In the genomic region with DNA sequence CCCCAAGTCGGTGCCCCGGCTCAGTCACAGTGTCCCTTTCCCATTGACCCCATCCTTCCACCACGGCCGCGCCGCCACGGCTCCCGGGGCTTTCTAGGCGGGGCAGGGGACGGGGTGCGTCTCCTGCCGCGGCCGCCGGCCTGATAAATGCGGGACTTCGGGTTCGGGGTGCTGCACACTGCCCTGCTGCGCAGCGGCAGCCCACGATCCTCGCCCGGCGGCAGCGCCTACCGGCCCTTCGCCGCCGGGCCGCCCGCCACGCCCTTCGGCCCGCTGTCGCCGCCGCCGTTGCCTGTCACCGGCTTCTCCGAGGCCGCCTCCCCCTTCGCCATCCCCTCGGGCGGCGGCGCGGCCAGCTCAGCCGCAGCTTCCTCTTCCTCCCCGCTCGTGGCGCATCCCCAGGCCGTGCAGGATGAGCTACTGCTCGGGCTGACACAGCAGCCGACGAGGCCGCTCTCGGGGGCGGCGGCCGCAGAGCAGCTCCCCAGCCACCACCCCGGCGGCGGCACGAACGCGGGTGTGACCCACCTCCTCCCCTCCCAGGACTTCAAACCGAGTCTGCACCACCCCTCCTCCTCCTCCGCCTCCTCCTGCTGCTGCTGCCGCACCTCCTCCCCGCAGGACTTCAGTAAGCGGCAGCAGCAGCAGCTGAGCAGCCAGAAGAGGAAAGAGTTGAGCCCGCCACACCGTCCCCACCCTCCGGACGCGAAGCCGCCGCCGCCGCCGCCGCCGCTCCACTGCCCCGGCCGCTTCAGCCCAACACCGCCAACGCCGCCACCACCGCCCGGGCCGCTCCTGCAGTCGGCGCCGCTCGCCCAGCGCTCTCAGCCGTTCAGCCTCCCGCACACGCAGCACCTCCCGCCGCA, we compare ENCODE assay signal across 8 mouse cellular contexts. TPM values are rescaled to one million over a fixed set of nuclear protein-coding genes. Genes with fewer than 3 reads are reported as not detected.
DNase-seq lines count a peak whose midpoint lies in the region; ATAC-seq and TF ChIP-seq lines count a peak whose summit lies in the region.

No protein-coding gene starts in this region.

- peak overlapping the region; percentile 87 for H3K4me2 ChIP-seq in heart, embryonic 11.5 days
- peak overlapping the region; percentile 98 for H3K4me2 ChIP-seq in kidney, embryonic 16.5 days (replicated peaks; ENCODE audit: low read depth, low read length)
- H3K4me2 ChIP-seq in liver, embryonic 11.5 days = peak overlapping the region; percentile 99

- peak overlapping the region; percentile 88 for H3ac ChIP-seq in C2C12 (ENCODE audit: control insufficient read depth, insufficient read length, low read depth)

- WGBS in heart, embryonic 11.5 days (ENCODE audit: insufficient replicate concordance) = under 1% methylated on average over 67 of the region's 101 CpGs
- WGBS in kidney, embryonic 16.5 days = under 1% methylated on average over 60 of the region's 101 CpGs
- WGBS in liver, embryonic 11.5 days = under 1% methylated on average over 85 of the region's 101 CpGs

- TF ChIP-seq CTCF in C2C12 (IDR thresholded peaks at IDR 0.05; ENCODE audit: control insufficient read depth, insufficient read depth, insufficient read length) = no peak
- TF ChIP-seq CTCF in bone marrow macrophage, adult 2 months (IDR thresholded peaks at IDR 0.05; ENCODE audit: low read depth, low read length) = no peak

- peak overlapping the region; percentile 99 for H3K27ac ChIP-seq in bone marrow macrophage, adult 2 months (ENCODE audit: insufficient read depth, low read depth, low read length)
- H3K27ac ChIP-seq in heart, embryonic 11.5 days (ENCODE audit: low read depth, low read length) = peak overlapping the region; percentile 100
- peak overlapping the region; percentile 92 for H3K27ac ChIP-seq in kidney, embryonic 16.5 days (ENCODE audit: low read length)
- H3K27ac ChIP-seq in liver, embryonic 11.5 days (ENCODE audit: low read depth, low read length) = peak overlapping the region; percentile 96

- peak overlapping the region; percentile 99 for H3K9ac ChIP-seq in heart, embryonic 11.5 days (ENCODE audit: low read depth, low read length)
- H3K9ac ChIP-seq in kidney, embryonic 16.5 days (replicated peaks; ENCODE audit: low read length) = peak overlapping the region; percentile 83
- peak overlapping the region; percentile 83 for H3K9ac ChIP-seq in liver, embryonic 11.5 days (ENCODE audit: low read depth, low read length)

- peak overlapping the region; percentile 57 for H3K4me3 ChIP-seq in C2C12 (ENCODE audit: insufficient read depth, poor library complexity, severe bottlenecking)
- peak overlapping the region; percentile 92 for H3K4me3 ChIP-seq in bone marrow macrophage, adult 2 months (ENCODE audit: insufficient read depth, low read length)
- H3K4me3 ChIP-seq in erythroblast, embryonic 14.5 days (replicated peaks) = peak overlapping the region; percentile 67
- H3K4me3 ChIP-seq in heart, embryonic 11.5 days (ENCODE audit: low read depth, low read length) = peak overlapping the region; percentile 99
- H3K4me3 ChIP-seq in kidney, embryonic 16.5 days (ENCODE audit: low read length) = peak overlapping the region; percentile 77
- H3K4me3 ChIP-seq in liver, embryonic 11.5 days (ENCODE audit: low read depth, low read length) = peak overlapping the region; percentile 89

- no peak for TF ChIP-seq POLR2A in bone marrow macrophage, adult 2 months (IDR thresholded peaks at IDR 0.05; ENCODE audit: borderline replicate concordance, low read depth, low read length)

- H3K79me3 ChIP-seq in C2C12 (ENCODE audit: low read depth) = no peaks in the 10 kb centered on the region

- ATAC-seq in heart, embryonic 11.5 days (replicated peaks; ENCODE audit: insufficient number of reproducible peaks, low FRiP score, low TSS enrichment) = peak; percentile 69
- peak; percentile 57 for ATAC-seq in kidney, embryonic 16.5 days (ENCODE audit: low FRiP score, low TSS enrichment)
- peak; percentile 58 for ATAC-seq in liver, embryonic 11.5 days (replicated peaks; ENCODE audit: low FRiP score)

- no peaks in the 10 kb centered on the region for H3K27me3 ChIP-seq in C2C12 (ENCODE audit: control insufficient read depth, insufficient read depth, insufficient read length)
- H3K27me3 ChIP-seq in erythroblast, embryonic 14.5 days (ENCODE audit: control insufficient read depth) = peaks cover 86% of the 10 kb centered on the region
- H3K27me3 ChIP-seq in heart, embryonic 11.5 days (ENCODE audit: control insufficient read depth, insufficient read depth, low read length) = no peaks in the 10 kb centered on the region
- H3K27me3 ChIP-seq in kidney, embryonic 16.5 days (ENCODE audit: insufficient read depth, low read length) = peaks cover 14% of the 10 kb centered on the region
- H3K27me3 ChIP-seq in liver, embryonic 11.5 days (replicated peaks; ENCODE audit: control insufficient read depth, insufficient read depth, low read length) = peaks cover 2% of the 10 kb centered on the region; the same call in 1 of the 2 replicates
- no peaks in the 10 kb centered on the region; the same call in 1 of the 2 replicates for H3K27me3 ChIP-seq in splenic B cell, adult 2 months (ENCODE audit: control insufficient read depth, insufficient read depth, low read length, poor library complexity, severe bottlenecking)

- peaks cover 11% of the 10 kb centered on the region for H3K4me1 ChIP-seq in bone marrow macrophage, adult 2 months (ENCODE audit: control insufficient read depth, insufficient read depth, low read length)
- peaks cover 25% of the 10 kb centered on the region for H3K4me1 ChIP-seq in erythroblast, embryonic 14.5 days (ENCODE audit: control insufficient read depth)
- H3K4me1 ChIP-seq in heart, embryonic 11.5 days (ENCODE audit: control insufficient read depth, insufficient read depth, low read length) = 0 out of 2 replicates have a peak, but pooled peaks cover 2% of the 10 kb centered on the region
- peaks cover 3% of the 10 kb centered on the region; the same call in 1 of the 2 replicates for H3K4me1 ChIP-seq in kidney, embryonic 16.5 days (ENCODE audit: insufficient read depth, low read length)
- peaks cover 3% of the 10 kb centered on the region for H3K4me1 ChIP-seq in liver, embryonic 11.5 days (replicated peaks; ENCODE audit: control insufficient read depth, insufficient read depth, low read length)

- peaks cover 5% of the 10 kb centered on the region for H3K79me2 ChIP-seq in C2C12 (ENCODE audit: control insufficient read depth, insufficient read depth)

- peaks cover 3% of the 10 kb centered on the region; the same call in 1 of the 2 replicates for H3K9me3 ChIP-seq in erythroblast, embryonic 14.5 days (ENCODE audit: control insufficient read depth, low read length)
- H3K9me3 ChIP-seq in heart, embryonic 11.5 days (replicated peaks; ENCODE audit: control insufficient read depth, low read length) = no peaks in the 10 kb centered on the region
- no peaks in the 10 kb centered on the region for H3K9me3 ChIP-seq in kidney, embryonic 16.5 days (ENCODE audit: low read length)
- no peaks in the 10 kb centered on the region for H3K9me3 ChIP-seq in liver, embryonic 11.5 days (ENCODE audit: control insufficient read depth, low read length)

- peak; percentile 81 for DNase-seq in liver, embryonic 11.5 days (ENCODE audit: low spot score)
- DNase-seq in naive thymus-derived CD4-positive, alpha-beta T cell, adult 2 months (ENCODE audit: low read depth) = peak; percentile 87
- peak; percentile 85 for DNase-seq in splenic B cell, adult 2 months (ENCODE audit: low read depth, low spot score)

- no peaks in the 10 kb centered on the region for H3K36me3 ChIP-seq in C2C12 (ENCODE audit: control insufficient read depth, insufficient read depth)
- H3K36me3 ChIP-seq in erythroblast, embryonic 14.5 days (ENCODE audit: control insufficient read depth) = no peaks in the 10 kb centered on the region
- no peaks in the 10 kb centered on the region for H3K36me3 ChIP-seq in heart, embryonic 11.5 days (ENCODE audit: control insufficient read depth, insufficient read depth, low read length)
- H3K36me3 ChIP-seq in kidney, embryonic 16.5 days (ENCODE audit: insufficient read depth, low read length) = no peaks in the 10 kb centered on the region
- H3K36me3 ChIP-seq in liver, embryonic 11.5 days (ENCODE audit: control insufficient read depth, insufficient read depth, low read length) = no peaks in the 10 kb centered on the region
- no peaks in the 10 kb centered on the region for H3K36me3 ChIP-seq in splenic B cell, adult 2 months (ENCODE audit: control insufficient read depth, insufficient read depth, low read length, poor library complexity, severe bottlenecking)

TF ChIP-seq in C2C12, 6 proteins besides CTCF, POLR2A, EP300 and RAD21:
- TF ChIP-seq MYOD1 (IDR thresholded peaks at IDR 0.05; ENCODE audit: control insufficient read depth, insufficient read length, low read depth) = no peak
- TF ChIP-seq MYOG (IDR thresholded peaks at IDR 0.05; ENCODE audit: control insufficient read depth, extremely low read depth, insufficient read length) = no peak
- no peak for TF ChIP-seq MAX (IDR thresholded peaks at IDR 0.05)
- TF ChIP-seq CEBPB (IDR thresholded peaks at IDR 0.05; ENCODE audit: low read depth) = no peak
- no peak for TF ChIP-seq FOSL1 (IDR thresholded peaks at IDR 0.05; ENCODE audit: insufficient read depth, low read length, poor library complexity, severe bottlenecking)
- TF ChIP-seq USF1 (IDR thresholded peaks at IDR 0.05; ENCODE audit: low read depth) = no peak
TF ChIP-seq in C2C12: peak in this region for 0.

RNA-seq across cellular contexts. Expression of a gene that starts 0.6 kb away (rescaled TPM):
- polyA plus RNA-seq in C2C12 (2012; fragmentation: generic; extraction: Trizol) = 1.5 TPM
- 18.0 and 24.0 TPM in 2 replicates for polyA plus RNA-seq in bone marrow macrophage, adult 2 months (2012; ENCODE audit: insufficient read depth, insufficient read length, missing spikeins)
- polyA plus RNA-seq in erythroblast, embryonic 14.5 days (2012) = 0.03 and 0.07 TPM in 2 replicates
- 6.3 and 7.2 TPM in 2 replicates for polyA plus RNA-seq in heart, embryonic 11.5 days (2014; fragmentation: Nextera tagmentation; extraction: Ambion mirVana)
- 1.4 and 1.5 TPM in 2 replicates for polyA plus RNA-seq in kidney, embryonic 16.5 days (2015; fragmentation: Nextera tagmentation; extraction: Ambion mirVana)
- 1.1 and 1.5 TPM in 2 replicates for polyA plus RNA-seq in liver, embryonic 11.5 days (2014; fragmentation: Nextera tagmentation; extraction: Ambion mirVana)

Comparison
In these comparisons a context has a peak if more than half of its experiments do, and no peak if none do; other contexts are left out.
1. Peak in every context shown above with its lines: DNase-seq, ATAC-seq, H3K4me3 ChIP-seq and H3K27ac ChIP-seq.